Comparison of ENCODE assay signal across 22 mouse cellular contexts in the genomic region with DNA sequence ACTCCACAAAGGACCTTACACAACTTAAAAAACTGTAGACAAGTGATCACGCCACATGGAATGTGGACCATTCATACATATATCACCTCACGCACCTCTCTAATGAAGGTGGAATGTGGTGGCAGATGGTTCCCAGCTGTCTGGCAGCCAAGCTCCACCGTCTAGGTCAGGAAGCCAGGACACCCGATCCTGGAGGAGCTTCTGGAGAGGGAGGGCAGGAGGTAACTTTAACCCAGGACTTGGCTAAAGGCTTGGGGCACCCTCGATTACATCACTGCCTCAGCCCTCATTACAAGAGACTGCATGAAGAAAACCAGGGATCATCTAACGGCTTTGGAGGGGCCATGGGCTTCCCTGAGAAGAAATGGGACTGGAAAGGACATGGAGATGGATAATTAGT.
DNase-seq lines count a peak whose midpoint lies in the region; ATAC-seq lines count a peak whose summit lies in the region.
"Had no signal": no experiment of that assay in that cellular context is flagged by ENCODE, and none has a peak within 500 bp of the region (broad histone marks: within the 10 kb centered on the region; RNA-seq: fewer than 3 reads in every experiment).

No protein-coding gene starts in this region.

- ATAC-seq in kidney, embryonic 16.5 days (ENCODE audit: low FRiP score, low TSS enrichment), result peak; percentile 88
- no peak for ATAC-seq in limb, embryonic 11.5 days (ENCODE audit: insufficient number of reproducible peaks, low FRiP score, low TSS enrichment, low read depth)
- ATAC-seq: hindbrain, postnatal 0 days; midbrain, embryonic 13.5 days had no signal

- no peak overlapping the region for H3K4me2 ChIP-seq in kidney, embryonic 16.5 days (replicated peaks; ENCODE audit: low read depth, low read length)
- H3K4me2 ChIP-seq in limb, embryonic 11.5 days (ENCODE audit: low read depth, severe bottlenecking), result no peak overlapping the region
- H3K4me2 ChIP-seq: forebrain, embryonic 12.5 days; liver, embryonic 11.5 days; lung, embryonic 14.5 days; midbrain, embryonic 13.5 days had no signal

- no peaks in the 10 kb centered on the region for H3K36me3 ChIP-seq in kidney, embryonic 16.5 days (ENCODE audit: insufficient read depth, low read length)
- H3K36me3 ChIP-seq in limb, embryonic 11.5 days (ENCODE audit: control insufficient read depth, insufficient read depth, low read length), result no peaks in the 10 kb centered on the region
- H3K36me3 ChIP-seq: forebrain, embryonic 12.5 days; midbrain, embryonic 13.5 days had no signal

- peak; percentile 16 for DNase-seq in gastrocnemius, postnatal 14 days
- DNase-seq in gastrocnemius, postnatal 4 days (ENCODE audit: low spot score in 2 of 2), result no peak
- DNase-seq in kidney, postnatal 36 days, result no peak
- peak; percentile 4 for DNase-seq in embryo, embryonic 9.5 days (ENCODE audit: extremely low spot score)
- DNase-seq in limb, embryonic 11.5 days (ENCODE audit: low spot score), result peak; percentile 24
- no peak for DNase-seq in cerebellum, adult 9-10 months
- DNase-seq in liver, result no peak
- DNase-seq: adrenal gland, postnatal 10 days; cerebellum, adult 11 months; cerebellum, postnatal 36 days; kidney, adult 9 months; lung, embryonic 14.5 days; retina, postnatal 1 day; right cerebral cortex, postnatal 4 days had no signal

- no peak overlapping the region for H3K4me3 ChIP-seq in kidney, embryonic 16.5 days (ENCODE audit: low read length)
- no peak overlapping the region for H3K4me3 ChIP-seq in limb, embryonic 11.5 days (ENCODE audit: low read depth, low read length)
- H3K4me3 ChIP-seq: forebrain, embryonic 12.5 days; left cerebral cortex, adult 2 months; midbrain, embryonic 13.5 days; myocyte had no signal

- no peak overlapping the region for H3K27ac ChIP-seq in kidney, embryonic 16.5 days (ENCODE audit: low read length)
- H3K27ac ChIP-seq in limb, embryonic 11.5 days (replicated peaks; ENCODE audit: low read depth, low read length), result no peak overlapping the region
- H3K27ac ChIP-seq: forebrain, embryonic 12.5 days; hindbrain, postnatal 0 days; left cerebral cortex, adult 2 months; macrophage; midbrain, embryonic 13.5 days had no signal

- 28% methylated on average over 6 of the region's 6 CpGs for WGBS in kidney, embryonic 16.5 days
- WGBS in limb, embryonic 11.5 days, result 39% methylated on average over 6 of the region's 6 CpGs

- H3K27me3 ChIP-seq in kidney, embryonic 16.5 days (ENCODE audit: insufficient read depth, low read length), result no peaks in the 10 kb centered on the region
- no peaks in the 10 kb centered on the region for H3K27me3 ChIP-seq in limb, embryonic 11.5 days (ENCODE audit: control insufficient read depth, insufficient read depth, low read length)
- H3K27me3 ChIP-seq: forebrain, embryonic 12.5 days; midbrain, embryonic 13.5 days had no signal

- H3K9me3 ChIP-seq in kidney, embryonic 16.5 days (ENCODE audit: low read length), result no peaks in the 10 kb centered on the region
- no peaks in the 10 kb centered on the region for H3K9me3 ChIP-seq in limb, embryonic 11.5 days (ENCODE audit: control insufficient read depth, low read length)
- H3K9me3 ChIP-seq: forebrain, embryonic 12.5 days; midbrain, embryonic 13.5 days had no signal

- no peaks in the 10 kb centered on the region for H3K4me1 ChIP-seq in kidney, embryonic 16.5 days (ENCODE audit: insufficient read depth, low read length)
- H3K4me1 ChIP-seq in limb, embryonic 11.5 days (ENCODE audit: control insufficient read depth, insufficient read depth, low read length), result no peaks in the 10 kb centered on the region
- H3K4me1 ChIP-seq: forebrain, embryonic 12.5 days; midbrain, embryonic 13.5 days had no signal

- intact Hi-C loops in gastrocnemius, postnatal 14 days (cut with DNase I; ENCODE audit: low total_unique reads), result no loop called here

- no peak overlapping the region for H3K9ac ChIP-seq in kidney, embryonic 16.5 days (replicated peaks; ENCODE audit: low read length)
- H3K9ac ChIP-seq in limb, embryonic 11.5 days (ENCODE audit: low read length), result no peak overlapping the region
- H3K9ac ChIP-seq: forebrain, embryonic 12.5 days; lung, embryonic 14.5 days; midbrain, embryonic 13.5 days had no signal

Comparison
In these comparisons a context has a peak if more than half of its experiments do, and no peak if none do; other contexts are left out.
1. DNase-seq: peak in gastrocnemius, postnatal 14 days (single experiment), embryo, embryonic 9.5 days (single experiment) and limb, embryonic 11.5 days (single experiment); none in gastrocnemius, postnatal 4 days (0 of 2), kidney, postnatal 36 days (0 of 2), cerebellum, adult 9-10 months (single experiment) and liver (single experiment).